Mouse (Mus musculus): ENCODE measurements around the gene Plcb1. TPM values are rescaled to one million over a fixed set of nuclear protein-coding genes. Genes with fewer than 3 reads are reported as not detected.

Plcb1 gene
- polyA plus RNA-seq, 1 experiment from 2014 or later: 21.2 TPM

DNA sequence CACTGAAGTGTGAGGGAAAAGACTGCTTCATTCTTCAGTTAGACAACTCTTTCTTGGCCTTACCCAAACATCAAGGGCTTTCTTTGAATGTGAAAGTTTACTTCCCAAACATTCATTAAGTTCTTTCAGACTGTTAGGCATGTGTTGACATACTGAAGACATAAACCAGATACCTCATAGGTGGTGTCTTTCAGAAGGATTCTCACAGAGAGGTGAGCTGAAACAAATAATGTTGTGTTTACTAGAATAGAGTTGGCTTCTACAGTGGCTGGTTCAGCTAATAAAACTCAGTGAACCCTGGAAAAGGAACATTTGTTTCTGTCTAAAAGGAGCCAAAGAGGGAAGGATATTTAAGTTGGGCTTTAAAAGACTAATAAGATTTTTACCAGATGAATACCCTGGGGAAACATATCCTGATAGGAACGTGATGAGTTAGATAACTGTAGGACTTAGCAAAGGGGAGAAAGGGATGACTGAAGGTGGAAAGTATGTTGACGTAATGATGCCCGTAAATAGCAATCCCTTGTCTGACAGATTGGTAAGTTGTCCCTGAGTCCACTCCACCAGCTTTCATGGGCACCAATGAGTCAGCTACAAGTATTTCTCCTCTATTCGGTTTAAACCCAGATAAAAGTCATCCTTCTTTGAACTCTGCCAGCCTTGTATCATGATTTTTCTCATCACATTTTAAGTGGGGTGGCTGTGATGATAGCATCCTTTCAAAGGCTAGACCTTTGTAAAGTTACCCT is 265.8 kb downstream of the Plcb1 start:
- Histone ChIP-seq H3K4me3 (replicated peaks) (no peak overlapping the region), H3K36me3 (no peaks in the 10 kb centered on the region), H3K4me1 (replicated peaks) (no peaks in the 10 kb centered on the region), H3K4me2 (replicated peaks) (no peak overlapping the region), H3K9me3 (no peaks in the 10 kb centered on the region), H3K27me3 (no peaks in the 10 kb centered on the region), H3K27ac (no peak overlapping the region), H3K9ac (replicated peaks) (no peak overlapping the region)
- ATAC-seq: no peak
- 90% methylated on average over 4 of the region's 4 CpGs for WGBS

DNA sequence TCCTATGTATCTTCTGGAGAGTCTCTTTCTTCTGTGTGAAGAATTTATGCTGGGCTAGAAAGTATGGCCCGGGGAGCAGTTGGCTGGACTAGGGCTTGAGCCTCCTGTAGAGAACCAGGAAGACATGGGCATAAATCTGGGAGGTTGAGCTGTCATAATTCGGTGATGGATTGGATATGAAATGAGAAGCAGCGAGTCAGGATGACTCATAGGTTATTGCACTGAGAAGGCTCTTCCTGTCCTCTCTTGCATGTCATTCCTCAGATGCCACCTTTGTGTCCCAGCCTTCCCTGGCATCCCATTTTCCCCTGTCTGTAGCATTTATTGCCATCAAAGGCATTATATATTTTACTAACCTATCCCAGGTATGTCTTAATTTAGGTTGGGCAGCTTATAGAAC is 267.5 kb downstream of the Plcb1 start:
- 92% methylated on average over 3 of the region's 3 CpGs for WGBS

GRCm38 (mm10) chr2:135067419-135067818 is 281.6 kb downstream of the Plcb1 start:
- no peak for ATAC-seq
- H3K4me2 ChIP-seq (replicated peaks): no peak overlapping the region

More for the DNA sequence above, 267.5 kb downstream of the Plcb1 start:
- no peaks in the 10 kb centered on the region for H3K9me3 ChIP-seq
- no peak overlapping the region for H3K4me2 ChIP-seq (replicated peaks)
- H3K27ac ChIP-seq: no peak overlapping the region
- no peak for ATAC-seq
- no peaks in the 10 kb centered on the region for H3K27me3 ChIP-seq
- H3K4me1 ChIP-seq (replicated peaks): no peaks in the 10 kb centered on the region
- no peak overlapping the region for H3K4me3 ChIP-seq (replicated peaks)
- no peaks in the 10 kb centered on the region for H3K36me3 ChIP-seq
- H3K9ac ChIP-seq (replicated peaks): no peak overlapping the region

DNA sequence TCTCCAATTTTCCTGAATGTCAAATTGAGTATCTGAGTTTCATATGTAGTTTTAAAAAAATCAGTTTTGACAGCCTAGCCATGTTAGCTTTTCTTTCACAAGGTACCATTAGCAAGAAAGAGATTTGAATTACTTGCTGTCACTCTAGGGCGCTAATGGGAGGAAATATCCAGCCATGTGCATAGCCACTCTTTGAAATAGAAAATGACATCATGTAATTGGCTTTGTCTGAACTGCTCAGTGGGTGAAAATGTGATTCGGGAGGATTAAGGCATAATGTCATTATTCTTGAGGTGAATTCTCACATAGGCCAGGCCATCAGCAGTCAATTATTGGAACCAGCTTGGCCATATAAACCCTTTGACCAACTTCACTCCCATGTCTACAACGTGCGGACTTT is 285.5 kb downstream of the Plcb1 start:
- no peaks in the 10 kb centered on the region for H3K27me3 ChIP-seq
- no peak overlapping the region for H3K27ac ChIP-seq
- no peak overlapping the region for H3K9ac ChIP-seq (replicated peaks)
- no peaks in the 10 kb centered on the region for H3K36me3 ChIP-seq
- no peaks in the 10 kb centered on the region for H3K4me1 ChIP-seq (replicated peaks)
- H3K4me3 ChIP-seq (replicated peaks): no peak overlapping the region
- peak; percentile 27; the same call in 1 of the 2 replicates for ATAC-seq
- WGBS: 60% methylated on average over 4 of the region's 4 CpGs
- H3K9me3 ChIP-seq: no peaks in the 10 kb centered on the region
- H3K4me2 ChIP-seq (replicated peaks): no peak overlapping the region

More at GRCm38 (mm10) chr2:135067419-135067818, 281.6 kb downstream of the Plcb1 start:
- Histone ChIP-seq H3K27ac (no peak overlapping the region), H3K4me3 (replicated peaks) (no peak overlapping the region), H3K36me3 (no peaks in the 10 kb centered on the region), H3K4me1 (replicated peaks) (no peaks in the 10 kb centered on the region), H3K9me3 (no peaks in the 10 kb centered on the region), H3K27me3 (no peaks in the 10 kb centered on the region), H3K9ac (replicated peaks) (no peak overlapping the region)

GRCm38 (mm10) chr2:135072503-135072902 is 286.6 kb downstream of the Plcb1 start:
- Histone ChIP-seq H3K27me3 (no peaks in the 10 kb centered on the region), H3K4me1 (replicated peaks) (no peaks in the 10 kb centered on the region), H3K27ac (no peak overlapping the region), H3K36me3 (no peaks in the 10 kb centered on the region), H3K4me3 (replicated peaks) (no peak overlapping the region), H3K4me2 (replicated peaks) (no peak overlapping the region), H3K9me3 (no peaks in the 10 kb centered on the region), H3K9ac (replicated peaks) (no peak overlapping the region)
- no peak for ATAC-seq
- WGBS: 83% methylated on average over 5 of the region's 5 CpGs

DNA sequence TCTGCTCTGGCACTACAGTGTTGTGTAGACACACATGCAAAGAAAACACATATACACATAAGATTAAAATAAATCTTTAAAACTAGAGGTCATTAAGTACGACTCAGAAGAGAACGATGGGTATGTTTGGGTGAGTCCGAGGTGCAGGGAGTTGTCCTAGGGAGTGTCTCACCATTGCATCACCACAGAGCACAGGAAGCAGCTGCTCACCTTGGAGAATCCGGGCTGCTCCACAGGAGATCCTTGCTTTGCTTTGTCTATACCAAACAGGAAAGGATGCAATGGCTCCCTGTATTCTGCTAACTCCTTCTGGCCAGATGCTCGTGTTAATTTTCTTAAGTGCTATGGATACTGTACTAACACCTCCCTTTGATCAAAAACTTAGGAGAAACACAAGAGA is 287.1 kb downstream of the Plcb1 start:
- 81% methylated on average over 5 of the region's 5 CpGs for WGBS
- H3K4me3 ChIP-seq (replicated peaks): no peak overlapping the region
- no peaks in the 10 kb centered on the region for H3K27me3 ChIP-seq
- no peak overlapping the region for H3K4me2 ChIP-seq (replicated peaks)
- no peaks in the 10 kb centered on the region for H3K9me3 ChIP-seq
- ATAC-seq: no peak
- no peak overlapping the region for H3K27ac ChIP-seq
- H3K36me3 ChIP-seq: no peaks in the 10 kb centered on the region
- H3K9ac ChIP-seq (replicated peaks): no peak overlapping the region
- H3K4me1 ChIP-seq (replicated peaks): no peaks in the 10 kb centered on the region

DNA sequence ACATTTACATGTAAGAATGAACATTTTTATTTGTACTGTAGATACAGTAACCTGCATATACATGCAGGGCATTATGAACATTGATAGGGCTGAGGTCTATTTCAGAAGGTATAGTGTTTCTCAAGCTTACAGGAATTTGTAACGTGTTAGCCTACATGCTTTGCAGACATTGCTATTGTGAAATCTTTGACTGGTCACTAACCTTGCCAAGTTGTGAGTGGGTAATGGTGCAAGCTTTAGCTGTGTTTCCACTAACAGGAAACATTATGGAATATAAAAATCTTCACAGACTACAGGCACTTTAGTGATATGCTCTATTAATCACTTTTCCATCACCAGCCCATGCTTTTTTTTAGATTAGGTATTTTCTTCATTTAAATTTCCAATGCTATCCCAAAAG is 289.5 kb downstream of the Plcb1 start:
- no peak for ATAC-seq
- no peak overlapping the region for H3K4me3 ChIP-seq (replicated peaks)
- WGBS: 84% methylated on average over 1 of the region's 1 CpGs

GRCm38 (mm10) chr2:135092588-135093162 is 306.8 kb downstream of the Plcb1 start:
- no peaks in the 10 kb centered on the region for H3K36me3 ChIP-seq
- H3K4me2 ChIP-seq (replicated peaks): no peak overlapping the region
- H3K9ac ChIP-seq (replicated peaks): no peak overlapping the region
- no peaks in the 10 kb centered on the region for H3K9me3 ChIP-seq
- no peak overlapping the region for H3K27ac ChIP-seq
- WGBS: 76% methylated on average over 5 of the region's 5 CpGs
- ATAC-seq: no peak
- no peak overlapping the region for H3K4me3 ChIP-seq (replicated peaks)
- no peaks in the 10 kb centered on the region for H3K27me3 ChIP-seq
- H3K4me1 ChIP-seq (replicated peaks): no peaks in the 10 kb centered on the region

More for the DNA sequence above, 289.5 kb downstream of the Plcb1 start:
- Histone ChIP-seq H3K9ac (replicated peaks) (no peak overlapping the region), H3K4me2 (replicated peaks) (no peak overlapping the region), H3K27ac (no peak overlapping the region), H3K36me3 (no peaks in the 10 kb centered on the region), H3K9me3 (no peaks in the 10 kb centered on the region), H3K4me1 (replicated peaks) (no peaks in the 10 kb centered on the region), H3K27me3 (no peaks in the 10 kb centered on the region)

GRCm38 (mm10) chr2:135101292-135101691 is 315.4 kb downstream of the Plcb1 start:
- Histone ChIP-seq H3K9ac (replicated peaks) (no peak overlapping the region), H3K27me3 (no peaks in the 10 kb centered on the region), H3K27ac (no peak overlapping the region), H3K4me2 (replicated peaks) (no peak overlapping the region), H3K4me3 (replicated peaks) (no peak overlapping the region), H3K36me3 (no peaks in the 10 kb centered on the region), H3K4me1 (replicated peaks) (peaks cover 3% of the 10 kb centered on the region; the same call in 1 of the 2 replicates), H3K9me3 (no peaks in the 10 kb centered on the region)
- peak; percentile 83 for ATAC-seq
- WGBS: 37% methylated on average over 4 of the region's 4 CpGs

DNA sequence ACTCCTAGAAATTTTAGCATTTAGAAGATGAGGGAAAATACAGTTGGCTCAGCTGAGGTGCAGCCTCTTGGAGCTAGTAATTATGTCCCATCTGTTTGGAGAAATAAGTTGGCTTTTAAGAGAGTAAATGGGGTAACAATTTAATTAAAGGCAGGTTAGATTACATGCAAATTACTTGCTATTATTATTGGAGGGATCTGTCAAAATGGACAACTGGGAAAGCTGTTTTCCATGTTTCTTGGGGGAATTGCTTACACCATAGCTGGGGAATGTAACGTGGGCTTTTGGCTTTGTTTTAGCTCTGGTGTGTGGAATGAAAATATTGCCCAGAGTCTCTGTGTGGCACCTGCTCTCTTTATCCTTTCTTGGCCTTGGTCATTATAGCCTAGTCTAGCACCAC is 316.1 kb downstream of the Plcb1 start:
- H3K4me2 ChIP-seq (replicated peaks): no peak overlapping the region
- H3K4me1 ChIP-seq (replicated peaks): peaks cover 3% of the 10 kb centered on the region; the same call in 1 of the 2 replicates
- H3K4me3 ChIP-seq (replicated peaks): no peak overlapping the region
- 55% methylated on average over 1 of the region's 1 CpGs for WGBS
- H3K9ac ChIP-seq (replicated peaks): no peak overlapping the region
- no peak overlapping the region for H3K27ac ChIP-seq
- H3K27me3 ChIP-seq: no peaks in the 10 kb centered on the region
- ATAC-seq: no peak
- no peaks in the 10 kb centered on the region for H3K36me3 ChIP-seq
- H3K9me3 ChIP-seq: no peaks in the 10 kb centered on the region

- H3K4me3 ChIP-seq (replicated peaks): no peak overlapping the region
- WGBS: 97% methylated on average over 4 of the region's 4 CpGs
- H3K4me2 ChIP-seq (replicated peaks): no peak overlapping the region
- H3K9ac ChIP-seq (replicated peaks): no peak overlapping the region
- H3K9me3 ChIP-seq: no peaks in the 10 kb centered on the region
- no peak overlapping the region for H3K27ac ChIP-seq
- H3K27me3 ChIP-seq: no peaks in the 10 kb centered on the region
- no peak for ATAC-seq
- no peaks in the 10 kb centered on the region for H3K4me1 ChIP-seq (replicated peaks)
- H3K36me3 ChIP-seq: no peaks in the 10 kb centered on the region
Observed at GRCm38 (mm10) chr2:135106649-135107048, 320.8 kb downstream of the Plcb1 start.

DNA sequence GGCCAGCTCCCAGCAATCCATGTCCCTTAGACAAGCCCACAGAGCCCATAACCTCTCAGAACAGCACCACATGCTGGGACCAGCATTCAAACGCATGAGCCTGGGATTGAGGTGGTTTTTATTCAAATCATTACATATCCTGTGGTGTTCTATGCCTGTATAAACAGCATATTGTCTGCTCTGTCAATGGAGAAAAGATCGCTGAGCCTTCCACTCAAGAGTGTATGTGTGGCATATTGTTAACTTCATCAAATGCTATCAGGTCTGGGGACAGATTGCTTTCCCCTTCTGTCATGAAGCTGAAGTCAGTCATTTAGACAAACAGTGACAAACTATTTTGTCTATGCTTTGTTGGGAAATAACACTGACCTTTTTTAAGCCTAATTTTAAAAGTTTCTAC is 322.7 kb downstream of the Plcb1 start:
- Histone ChIP-seq H3K4me3 (replicated peaks) (no peak overlapping the region), H3K4me1 (replicated peaks) (no peaks in the 10 kb centered on the region), H3K9me3 (no peaks in the 10 kb centered on the region), H3K36me3 (no peaks in the 10 kb centered on the region), H3K27me3 (no peaks in the 10 kb centered on the region), H3K27ac (no peak overlapping the region), H3K9ac (replicated peaks) (no peak overlapping the region), H3K4me2 (replicated peaks) (no peak overlapping the region)
- no peak for ATAC-seq
- WGBS: 41% methylated on average over 2 of the region's 2 CpGs
